Mouse (Mus musculus) brown adipose tissue, adult 24 weeks (tissue): ENCODE data around the gene Rrnad1. TPM values are rescaled to one million over a fixed set of nuclear protein-coding genes. Genes with fewer than 3 reads are reported as not detected.
A peak's percentile ranks its signal among the peaks of the same experiment; 100 is the strongest.

Experiments
- H3K27ac ChIP-seq: fragments of 200-500 bp; replicated peaks from 2 replicates; pipeline ENCODE4 v1.5.1; 2012; ENCODE audit warnings: low read depth, mild to moderate bottlenecking, low read length
- H3K4me1 ChIP-seq: fragments of 200-500 bp; 2 replicates; pipeline ENCODE4 v1.6.1; 2012; ENCODE audit warnings: low read length, mixed read lengths; ENCODE audit not compliant: control insufficient read depth, insufficient read depth, insufficient read length
- H3K4me3 ChIP-seq: fragments of 200-500 bp; 2 replicates; pipeline ENCODE4 v1.5.1; 2012; ENCODE audit warnings: low read depth, mild to moderate bottlenecking, low read length, moderate library complexity; ENCODE audit not compliant: insufficient read depth
- polyA plus RNA-seq: library from polyadenylated mRNA; stranded (reverse); fragments of >200 nt; gene quantifications from 2 replicates; pipeline ENCODE4 v1.2.4, GENCODE M21; 2012; ENCODE audit not compliant: missing spikeins, insufficient read depth, insufficient read length

Rrnad1 gene
- polyA plus RNA-seq, 1 experiment, result 4.5 TPM

- Histone ChIP-seq H3K4me3 (peak overlapping the region; percentile 13; the same call in 1 of the 2 replicates), H3K4me1 (peaks cover 8% of the 10 kb centered on the region; the same call in 1 of the 2 replicates), H3K27ac (no peak overlapping the region)
These were observed 44.1 kb downstream of the Rrnad1 start for GRCm38 (mm10) chr3:87886416-87886815.

GRCm38 (mm10) chr3:87886004-87886365, 44.5 kb downstream of the Rrnad1 start:
- H3K4me1 ChIP-seq, result peaks cover 8% of the 10 kb centered on the region; the same call in 1 of the 2 replicates
- H3K27ac ChIP-seq, result no peak overlapping the region
- peak overlapping the region; percentile 66 for H3K4me3 ChIP-seq

GRCm38 (mm10) chr3:87885281-87886003, 45.1 kb downstream of the Rrnad1 start, which contains the start of gene Prcc:
Prcc (minus strand) TSS chr3:87885608.
- H3K4me1 ChIP-seq, result peaks cover 8% of the 10 kb centered on the region; the same call in 1 of the 2 replicates
- peak within 1 kb of the TSS; percentile 78 for H3K4me3 ChIP-seq
- H3K27ac ChIP-seq, result peak within 1 kb of the TSS; percentile 78

GRCm38 (mm10) chr3:87884708-87885251, 45.7 kb downstream of the Rrnad1 start:
- Histone ChIP-seq H3K27ac (peak overlapping the region; percentile 78), H3K4me1 (peaks cover 8% of the 10 kb centered on the region; the same call in 1 of the 2 replicates), H3K4me3 (peak overlapping the region; percentile 78)

GRCm38 (mm10) chr3:87884291-87884690, 46.2 kb downstream of the Rrnad1 start:
- Histone ChIP-seq H3K4me1 (peaks cover 8% of the 10 kb centered on the region; the same call in 1 of the 2 replicates), H3K4me3 (peak overlapping the region; percentile 78), H3K27ac (no peak overlapping the region)

- H3K27ac ChIP-seq, result no peak overlapping the region
- H3K4me3 ChIP-seq, result no peak overlapping the region
- H3K4me1 ChIP-seq, result no peaks in the 10 kb centered on the region; the same call in 1 of the 2 replicates
These were observed 52.8 kb downstream of the Rrnad1 start for GRCm38 (mm10) chr3:87877730-87878129.

Other genes with a start within 250 kb of the Rrnad1 start
- 0.38 TPM in 1 of 2 replicates, not detected in the other for gene Lrrc71, start 182.1 kb downstream of the Rrnad1 start, polyA plus RNA-seq
- gene Ntrk1, start 135.6 kb downstream of the Rrnad1 start, polyA plus RNA-seq, result not detected in 2 replicates
- gene Insrr, start 133.8 kb downstream of the Rrnad1 start, polyA plus RNA-seq, result not detected in 2 replicates
- gene Pear1, start 106.4 kb downstream of the Rrnad1 start, polyA plus RNA-seq, result 2.7 and 4.0 TPM in 2 replicates
- not detected in 2 replicates for gene Sh2d2a, start 84.0 kb downstream of the Rrnad1 start, polyA plus RNA-seq
- gene Prcc, start 45.1 kb downstream of the Rrnad1 start, polyA plus RNA-seq, result 25.6 and 28.7 TPM in 2 replicates
- 178 and 215 TPM in 2 replicates for gene Hdgf, start 24.4 kb downstream of the Rrnad1 start, polyA plus RNA-seq
- gene Mrpl24, start 11.2 kb downstream of the Rrnad1 start, polyA plus RNA-seq, result 158 and 172 TPM in 2 replicates
- 6.7 and 7.9 TPM in 2 replicates for gene Isg20l2, start 403 bp downstream of the Rrnad1 start, polyA plus RNA-seq
- gene Crabp2, start 17.9 kb upstream of the Rrnad1 start, polyA plus RNA-seq, result not detected in 2 replicates
- gene Nes, start 40.4 kb upstream of the Rrnad1 start, polyA plus RNA-seq, result 7.6 and 8.4 TPM in 2 replicates
- not detected in 2 replicates for gene Bcan, start 69.5 kb upstream of the Rrnad1 start, polyA plus RNA-seq
- gene Hapln2, start 96.9 kb upstream of the Rrnad1 start, polyA plus RNA-seq, result not detected in 2 replicates
- 11.0 and 13.9 TPM in 2 replicates for gene Gpatch4, start 112.4 kb upstream of the Rrnad1 start, polyA plus RNA-seq
- gene Naxe, start 127.8 kb upstream of the Rrnad1 start, polyA plus RNA-seq, result 152 and 153 TPM in 2 replicates
- not detected in 2 replicates for gene Ttc24, start 147.6 kb upstream of the Rrnad1 start, polyA plus RNA-seq
- 1.1 TPM in 1 of 2 replicates, not detected in the other for gene Iqgap3, start 151.3 kb upstream of the Rrnad1 start, polyA plus RNA-seq
- 34.8 and 50.0 TPM in 2 replicates for gene Mef2d, start 211.7 kb upstream of the Rrnad1 start, polyA plus RNA-seq